Mouse (Mus musculus) G1E (cell line): ENCODE measurements around the gene Zfp354c.

Experiments used
- CTCF ChIP-seq: IDR thresholded peaks from 2 replicates; pipeline ENCODE4 v1.5.1; 2012; ENCODE audit warnings: low read depth, low read length, inconsistent platforms, mixed read lengths
- POLR2AphosphoS5 ChIP-seq: IDR thresholded peaks from 2 replicates; pipeline ENCODE4 v1.6.1; 2012; ENCODE audit warnings: low read depth, low read length, inconsistent platforms; ENCODE audit not compliant: insufficient replicate concordance
- TAL1 ChIP-seq: conservative IDR thresholded peaks from 2 replicates; pipeline ENCODE4 v1.6.1; 2012; ENCODE audit warnings: low read depth, low read length, inconsistent platforms, mixed read lengths

DNA sequence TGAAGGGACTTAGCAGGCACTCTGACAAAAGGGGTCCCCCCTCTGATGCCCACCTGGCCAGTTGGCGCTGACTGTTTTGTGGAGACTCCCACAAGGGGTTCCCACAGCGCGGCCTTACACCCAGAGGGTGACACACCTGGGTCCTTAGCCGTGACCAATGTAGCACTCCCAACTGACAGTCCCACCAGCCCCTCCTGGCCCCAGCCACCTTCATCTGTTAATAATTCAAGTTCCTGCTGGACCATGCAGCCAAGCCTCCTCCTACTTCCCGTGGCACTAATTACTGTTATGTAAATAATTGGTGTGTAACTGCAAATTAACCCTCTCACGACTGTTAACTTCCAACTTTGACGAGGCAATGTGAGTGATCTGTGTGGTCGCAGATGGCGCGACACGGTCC, 29.9 kb downstream of the Zfp354c start:
- no peak for TF ChIP-seq CTCF
- no peak for TF ChIP-seq TAL1
- no peak for TF ChIP-seq POLR2AphosphoS5
